Mouse (Mus musculus): Measurements from ENCODE around the gene E2f4.

The E2f4 gene

DNA sequence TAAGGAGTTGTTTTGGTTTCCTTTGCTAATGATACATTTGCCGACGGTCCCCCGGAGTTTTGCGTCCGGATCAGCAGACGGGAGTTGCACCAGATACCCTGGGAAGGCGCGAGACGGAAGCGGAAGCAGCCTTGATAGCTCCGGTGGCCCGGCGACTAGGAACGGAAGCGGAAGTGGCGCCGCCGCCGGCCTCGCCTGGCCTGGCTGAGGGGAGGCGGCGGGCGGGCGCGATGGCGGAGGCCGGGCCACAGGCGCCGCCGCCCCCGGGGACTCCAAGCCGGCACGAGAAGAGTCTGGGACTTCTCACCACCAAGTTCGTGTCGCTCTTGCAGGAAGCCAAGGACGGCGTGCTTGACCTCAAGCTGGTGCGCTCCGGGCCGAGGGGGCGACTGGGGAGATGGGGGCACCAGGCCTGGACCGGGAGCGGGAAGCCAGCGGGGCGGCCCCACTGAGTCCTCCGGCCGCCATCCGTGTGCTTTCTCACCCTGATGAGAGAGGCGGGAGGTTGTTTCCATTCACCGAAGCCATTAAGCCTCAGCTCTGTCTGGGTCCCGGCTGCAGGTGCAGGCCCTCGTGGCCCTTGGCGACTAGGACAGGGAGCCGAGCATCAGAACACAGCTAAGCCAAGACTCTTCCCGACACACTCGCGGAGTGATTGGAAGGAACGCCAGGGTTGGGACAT is at the start of gene E2f4:
Gene E2f4 (plus strand): TSS at position 153 of the 682 bp plus-strand sequence.
- DNase-seq (ENCODE audit: low spot score): peak; percentile 79

DNA sequence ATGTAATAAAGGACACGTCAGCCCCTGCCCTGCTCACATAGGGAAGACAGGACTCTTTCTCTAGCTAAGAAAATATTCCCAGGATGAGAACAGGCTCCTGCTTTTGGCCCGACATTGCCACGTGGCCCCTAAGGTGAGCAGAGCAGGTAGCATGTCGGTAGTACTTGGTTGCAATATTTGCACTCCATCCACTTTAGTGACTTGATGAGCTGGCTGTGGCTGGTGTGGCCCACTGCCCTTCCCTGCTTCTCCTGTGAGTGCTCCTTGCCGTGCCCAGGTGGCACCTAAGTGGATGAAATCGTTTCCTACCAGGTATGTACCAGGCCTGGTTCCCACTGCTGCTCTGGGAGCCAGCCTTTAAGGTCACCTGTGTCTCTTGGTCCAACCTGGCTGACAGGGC is 45.5 kb upstream of the E2f4 start:
- DNase-seq (ENCODE audit: low spot score): no peak

DNA sequence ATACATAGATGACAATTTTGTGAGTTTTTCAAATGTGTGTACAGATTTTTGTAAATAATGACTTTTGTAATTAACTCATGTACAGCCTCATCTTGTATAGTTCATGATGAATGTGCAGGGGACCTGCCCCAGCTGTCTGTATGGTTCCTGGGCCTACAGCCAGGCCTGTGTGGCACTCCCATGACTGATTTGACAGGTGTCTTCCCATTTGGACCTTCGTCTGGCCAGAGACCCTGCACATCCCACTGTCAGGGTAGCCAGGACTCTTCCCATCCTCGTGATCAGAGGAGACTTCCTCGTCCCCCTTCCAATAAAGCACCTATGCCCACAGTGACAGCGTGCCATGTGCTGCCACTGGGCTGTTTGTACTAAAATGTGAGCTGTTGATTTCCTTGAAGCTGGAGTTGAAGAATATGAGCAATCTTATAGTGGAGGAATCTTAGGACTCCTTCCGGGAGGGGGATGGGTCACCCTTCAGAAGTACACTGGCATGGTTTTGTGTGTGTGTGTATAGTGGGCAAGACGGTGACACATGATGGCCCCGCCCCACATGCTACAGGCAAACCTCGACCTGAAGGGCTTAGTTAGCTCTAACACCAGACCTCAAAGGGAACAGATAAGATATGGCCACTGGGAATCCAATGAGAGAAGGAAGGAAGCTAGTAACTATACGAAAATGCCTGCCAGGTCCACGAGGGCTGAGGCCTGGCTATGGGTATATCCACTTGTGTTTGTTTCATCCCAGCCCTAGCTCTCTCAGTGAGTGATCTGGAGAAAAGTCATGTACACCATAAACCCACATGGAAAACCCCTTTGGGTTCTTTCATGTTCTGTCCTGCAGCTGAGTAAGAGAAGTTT is 44.6 kb upstream of the E2f4 start:
- no peak for DNase-seq (ENCODE audit: low spot score)

DNA sequence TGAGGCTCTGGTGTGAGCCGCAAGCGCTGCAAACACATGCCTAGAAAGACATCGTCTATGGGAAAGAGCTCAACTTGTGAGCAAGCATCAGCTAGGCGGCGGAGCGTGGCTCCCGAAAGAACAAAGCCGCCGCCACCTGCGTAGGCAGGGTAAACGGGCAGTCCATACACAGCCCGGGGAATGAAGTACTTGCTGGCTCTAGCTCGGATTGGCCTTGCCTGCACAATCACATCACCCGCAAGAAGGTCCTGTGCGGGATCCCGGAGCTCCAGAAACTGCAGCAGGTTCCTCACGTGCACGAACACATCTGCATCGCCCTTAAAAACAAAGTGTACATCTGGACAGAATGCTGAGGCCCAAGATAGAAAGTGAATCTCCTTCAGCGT is 43.7 kb upstream of the E2f4 start:
- no peak for DNase-seq (ENCODE audit: low spot score)

DNA sequence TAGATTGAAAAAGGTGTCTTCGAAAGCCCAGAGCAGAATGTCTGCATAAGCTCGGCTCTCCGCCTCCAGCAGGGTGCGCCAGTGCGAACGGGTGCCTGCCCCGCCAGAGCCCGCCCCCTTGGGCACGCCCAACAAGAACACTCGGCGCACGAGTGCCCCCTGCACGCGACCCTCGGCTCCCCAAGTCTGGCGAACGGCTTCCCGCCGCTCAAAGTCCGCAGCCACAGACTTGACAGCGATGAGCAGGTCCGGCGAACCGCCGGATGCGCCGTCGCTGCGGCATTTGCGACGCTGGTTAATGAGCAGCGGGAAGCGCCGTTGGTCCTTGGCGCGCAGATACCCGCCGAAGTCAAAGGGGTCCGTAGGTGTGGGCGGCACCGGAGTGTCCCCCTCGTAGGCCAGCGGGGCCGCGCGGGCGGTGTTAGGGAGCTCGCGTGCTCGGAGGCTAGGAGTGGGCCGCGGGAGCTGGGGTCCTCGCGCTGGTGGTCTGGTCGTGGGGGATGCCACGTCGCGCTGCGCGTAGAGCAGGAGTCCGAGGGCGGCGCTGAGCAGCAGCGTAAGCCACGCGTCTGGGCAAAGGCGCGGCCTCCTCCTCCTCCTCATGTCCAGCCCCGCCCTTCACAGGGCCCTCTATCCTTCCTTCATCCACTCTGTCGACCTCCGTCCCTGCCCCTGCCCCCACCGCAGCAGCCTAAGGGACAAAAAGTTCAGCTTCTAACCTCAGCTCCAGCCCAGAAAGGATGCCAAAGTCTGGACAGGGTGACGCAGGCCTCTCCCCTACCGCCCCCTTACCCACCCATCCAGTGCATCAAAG is 43.1 kb upstream of the E2f4 start:
- peak; percentile 81 for DNase-seq (ENCODE audit: low spot score)

DNA sequence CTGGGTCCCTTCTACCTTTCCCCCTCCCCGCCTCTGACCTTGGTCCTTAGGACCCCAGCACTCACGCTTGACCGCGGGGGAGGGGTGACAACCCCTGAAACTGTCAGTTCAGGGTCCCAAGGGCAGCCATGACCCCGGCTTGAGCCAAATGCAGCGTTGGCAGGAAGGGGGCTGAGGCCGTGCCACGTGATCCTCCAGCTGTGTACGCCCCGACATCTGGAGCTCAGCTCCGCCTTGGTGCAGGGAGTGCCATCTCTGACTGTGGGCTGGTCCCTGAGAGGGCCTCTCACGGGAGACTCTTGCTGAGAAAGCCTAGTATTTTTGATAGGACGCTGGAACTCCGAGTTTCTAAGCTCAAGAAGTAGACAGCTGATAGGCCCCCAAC is 42.5 kb upstream of the E2f4 start, which contains the start of gene B3gnt9:
Gene B3gnt9 (minus strand): TSS at position 188 of the 385 bp plus-strand sequence.
- peak; percentile 44 for DNase-seq (ENCODE audit: low spot score)

DNA sequence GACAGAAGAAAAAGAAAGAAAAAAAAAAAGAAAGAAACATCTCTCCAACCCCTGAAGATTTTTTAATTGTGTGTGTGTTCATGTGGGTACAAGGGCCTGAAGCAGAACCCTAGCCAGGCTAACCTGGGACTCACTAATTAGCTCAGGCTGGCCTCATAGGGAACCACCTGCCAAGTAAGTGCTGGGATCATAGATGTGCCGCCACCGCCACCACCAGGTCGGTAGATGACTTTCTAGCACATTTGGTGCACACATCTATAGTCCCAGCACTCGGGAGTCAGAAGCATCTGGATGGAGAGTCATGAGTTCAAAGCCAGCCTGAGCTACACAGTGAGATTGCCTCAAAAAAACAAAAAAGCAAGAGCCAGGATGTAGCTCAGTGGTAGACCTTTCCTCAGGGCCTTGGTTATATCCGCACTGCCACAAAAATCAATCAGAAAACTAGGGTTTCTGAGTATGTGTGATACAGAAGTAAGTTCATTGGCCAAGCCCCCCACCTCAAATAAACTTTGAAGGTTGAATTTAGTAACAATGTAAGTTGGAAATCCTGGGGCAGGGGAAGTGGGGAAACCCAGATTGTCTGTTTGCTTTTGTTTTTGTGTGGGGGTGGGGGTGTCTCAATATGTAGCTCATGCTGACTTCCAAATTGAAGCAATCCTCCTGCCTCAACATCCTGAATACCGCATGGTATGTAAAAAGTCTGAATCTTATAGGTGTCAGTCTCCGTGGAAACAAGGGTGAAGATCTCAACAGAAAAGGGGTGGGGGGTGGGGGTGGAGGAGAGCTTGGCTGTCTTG is 39.9 kb upstream of the E2f4 start:
- no peak for DNase-seq (ENCODE audit: low spot score)

DNA sequence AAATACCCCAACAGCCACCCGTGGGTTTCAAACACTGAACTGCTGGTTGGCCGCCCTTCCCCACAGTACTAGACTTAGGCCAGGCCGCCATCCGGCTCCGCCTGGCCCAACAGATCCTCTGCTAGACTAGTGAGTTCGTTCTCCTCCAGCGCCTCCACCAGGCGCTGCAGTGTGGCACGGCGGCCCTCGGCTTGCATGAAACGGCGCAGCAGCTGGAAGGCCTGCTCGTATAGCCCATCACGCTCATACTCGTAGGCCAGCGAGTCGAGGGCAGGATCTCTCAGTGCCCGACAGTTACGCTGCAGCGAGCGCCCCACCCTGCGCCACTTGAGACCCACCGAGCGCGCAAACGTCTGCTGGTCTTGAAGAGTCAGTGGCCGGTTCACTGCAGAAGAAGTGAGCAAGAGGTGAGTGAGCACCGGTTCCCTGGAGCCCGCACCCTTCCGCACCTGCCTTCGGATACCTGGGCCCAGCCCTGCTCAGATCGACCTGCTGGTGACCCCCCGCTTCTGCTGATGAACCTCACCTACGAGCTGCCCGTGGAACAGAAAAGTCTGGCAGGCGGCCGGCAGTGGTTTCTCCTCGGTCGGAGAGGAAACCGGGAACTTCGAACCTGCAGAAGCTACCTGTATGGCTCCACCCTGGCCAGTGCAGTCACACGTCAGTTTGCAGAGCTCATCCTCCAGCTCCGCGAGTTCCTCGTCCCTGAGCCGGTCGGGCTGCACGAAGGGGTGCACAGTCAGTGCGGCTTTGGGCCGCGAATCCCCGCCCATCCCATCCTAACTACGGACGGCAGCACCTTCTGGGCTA is 38.3 kb upstream of the E2f4 start:
- DNase-seq (ENCODE audit: low spot score): no peak

DNA sequence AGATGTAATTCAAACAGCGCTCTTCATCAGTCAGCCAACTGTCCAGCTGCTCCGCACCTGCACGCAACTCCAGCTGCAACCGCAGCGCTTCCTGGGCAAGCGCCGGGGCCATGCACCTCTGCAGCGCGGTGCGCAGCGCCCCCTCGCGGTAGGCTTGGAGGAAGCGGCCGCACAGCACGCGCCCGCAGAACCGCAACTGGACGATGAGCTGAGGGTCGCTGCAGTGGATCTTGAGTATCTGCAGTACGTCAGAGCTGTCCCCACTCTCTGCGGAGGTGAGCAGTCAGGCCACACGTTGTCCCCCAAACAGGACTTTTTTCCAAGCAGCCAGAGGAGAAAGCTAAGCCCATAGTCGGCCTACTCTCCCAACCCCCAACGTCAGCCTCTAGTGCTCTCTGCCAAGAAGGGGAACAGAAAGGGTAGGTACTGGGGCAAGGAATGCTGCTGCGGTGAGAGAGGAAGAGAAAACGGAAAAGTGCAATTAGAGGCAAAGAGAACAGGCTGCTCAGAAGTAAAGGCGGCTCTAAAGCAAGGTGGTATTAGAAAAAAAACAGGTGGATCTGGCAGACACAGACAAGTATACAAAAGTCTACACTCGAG is 37.6 kb upstream of the E2f4 start:
- DNase-seq (ENCODE audit: low spot score): peak; percentile 65

DNA sequence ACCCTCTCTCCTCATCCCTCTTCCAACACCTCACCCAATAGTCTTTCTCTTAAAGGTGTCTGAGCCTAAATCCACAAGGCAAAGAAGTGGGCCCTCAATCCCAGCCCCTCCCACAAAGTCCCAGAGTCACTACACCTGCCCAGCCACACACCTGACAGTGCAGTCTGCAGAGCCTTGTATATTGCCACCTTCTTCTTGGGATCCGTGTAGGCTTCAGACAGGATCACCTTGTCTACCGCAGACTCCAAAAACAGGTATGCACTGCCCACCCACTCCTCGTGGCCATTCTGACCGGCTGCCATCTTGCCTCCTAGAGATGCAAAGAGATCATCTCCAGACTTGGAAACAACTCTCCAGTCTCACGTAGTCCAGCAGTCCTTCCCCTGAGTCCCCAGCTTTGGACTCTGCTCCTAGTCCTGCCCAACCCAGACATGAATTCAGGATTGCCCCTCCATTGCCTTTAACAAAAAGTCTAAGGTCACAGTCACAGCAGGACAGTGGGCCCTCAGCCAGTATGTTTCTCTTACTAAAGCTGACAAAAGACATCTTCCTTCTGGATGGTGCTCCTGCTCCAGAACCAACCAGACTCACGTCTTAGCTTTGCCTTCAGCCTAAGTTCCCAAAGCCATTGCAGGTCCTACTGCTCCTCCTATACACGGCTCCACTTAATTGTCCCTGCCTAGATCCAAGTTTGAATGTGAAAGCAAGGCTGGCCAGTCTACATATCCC is 36.9 kb upstream of the E2f4 start:
- DNase-seq (ENCODE audit: low spot score): no peak

DNA sequence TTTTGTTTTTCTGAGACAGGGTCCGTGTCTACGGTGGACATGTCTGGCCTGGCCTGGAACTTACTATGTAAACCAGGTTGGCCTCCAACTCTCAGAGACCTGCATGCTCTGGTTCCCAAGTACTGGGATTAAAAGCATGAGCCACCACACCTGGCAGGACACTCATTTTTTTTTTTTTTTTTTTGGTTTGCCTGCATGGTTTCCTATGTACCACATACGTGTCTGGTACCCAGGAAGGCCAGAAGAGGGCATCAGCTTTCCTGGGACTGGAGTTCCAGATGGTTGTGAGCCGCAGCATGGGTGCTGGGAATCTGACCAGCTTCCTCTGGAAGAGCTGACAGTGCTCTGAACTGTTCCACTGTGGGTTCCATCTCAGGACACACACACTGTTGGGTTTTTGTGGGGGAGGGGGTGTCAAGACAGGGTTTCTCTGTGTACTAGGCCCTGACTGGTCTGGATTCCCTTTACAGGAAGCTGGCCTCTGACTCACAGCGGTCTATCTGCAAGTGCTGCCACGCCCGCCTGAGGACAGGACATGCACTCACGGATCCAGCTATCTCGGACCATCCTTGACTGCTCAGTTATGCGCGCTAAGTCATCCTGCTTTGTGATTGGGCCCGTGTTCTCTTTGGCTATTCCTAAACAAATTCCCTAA is 36.0 kb upstream of the E2f4 start:
- DNase-seq (ENCODE audit: low spot score): no peak

DNA sequence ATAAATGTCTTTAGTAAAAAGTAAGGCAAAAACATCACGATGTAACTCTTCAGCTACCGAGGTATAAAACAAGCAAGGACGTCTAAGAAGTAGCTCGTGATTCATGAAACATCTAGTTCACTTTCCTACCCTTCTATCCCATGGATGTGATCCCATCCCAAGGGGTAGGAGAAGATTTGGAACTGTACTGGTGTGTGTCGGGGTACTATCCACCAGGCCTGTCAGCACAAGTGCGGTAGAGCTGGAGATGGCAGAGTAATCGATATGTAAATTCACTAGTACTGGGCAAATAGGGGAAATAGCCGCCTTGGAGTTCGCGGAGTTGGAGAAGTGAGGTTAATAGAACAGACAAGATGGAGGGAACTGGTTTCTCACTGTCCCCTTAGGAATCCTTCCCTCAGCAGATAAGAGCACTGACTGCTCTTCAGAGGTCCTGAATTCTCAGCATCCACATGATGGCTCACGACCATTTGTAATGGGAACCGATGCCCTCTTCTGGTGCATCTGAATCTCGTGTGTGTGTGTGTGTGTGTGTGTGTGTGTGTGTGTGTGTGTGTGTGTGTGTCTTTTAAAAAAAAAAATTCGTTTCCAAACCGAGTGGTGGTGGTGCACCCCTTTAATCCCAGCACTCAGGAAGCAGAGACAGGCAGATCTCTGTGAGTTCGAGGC is 34.1 kb upstream of the E2f4 start:
- no peak for DNase-seq (ENCODE audit: low spot score)

DNA sequence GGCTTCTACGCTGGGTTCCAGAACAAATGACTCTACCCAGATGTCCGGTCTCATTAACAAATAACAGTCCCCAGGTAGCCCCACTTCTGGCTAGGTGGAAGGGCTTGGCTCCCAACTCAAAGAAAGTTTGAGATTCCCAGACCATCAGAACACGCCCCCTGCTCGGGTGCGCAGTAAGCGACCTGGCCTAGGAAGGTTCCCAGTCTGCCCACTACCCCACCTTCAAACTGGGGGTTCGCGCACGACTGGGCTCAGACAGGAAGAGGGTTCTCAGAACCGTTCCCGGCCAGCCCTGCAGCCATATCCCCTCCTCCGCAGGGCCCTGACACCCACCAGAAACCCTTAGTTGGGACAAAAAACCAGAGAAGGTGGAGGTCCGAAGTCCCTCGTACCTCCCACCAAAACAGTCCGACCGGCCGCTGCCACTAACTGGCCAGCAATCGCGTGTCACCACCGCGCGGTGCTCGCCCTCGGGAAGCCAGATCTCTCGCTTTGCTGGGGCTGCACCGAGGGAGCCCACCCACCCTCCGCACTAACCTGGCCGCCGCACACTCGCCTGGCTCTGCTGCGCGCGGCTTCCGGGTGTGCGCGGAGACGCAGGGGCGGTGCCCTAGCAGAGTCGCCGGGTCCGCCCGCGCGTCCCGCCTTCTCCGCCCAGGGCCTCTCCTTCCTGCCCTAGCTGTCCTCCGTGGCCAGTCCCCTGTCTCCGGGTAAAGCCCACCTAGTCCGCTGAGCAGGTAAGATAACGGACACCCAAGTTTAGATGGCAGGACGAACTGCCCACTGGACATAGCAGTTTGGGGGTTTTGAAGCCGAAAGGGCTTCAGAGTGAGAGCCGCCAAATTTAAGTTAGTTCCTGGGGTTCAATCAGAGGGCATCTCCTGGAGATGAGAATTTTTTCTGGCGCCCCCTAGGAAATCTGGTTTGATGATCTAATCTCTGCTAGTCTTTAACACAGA is 33.2 kb upstream of the E2f4 start, which contains the start of the genes Tradd and Fbxl8:
Gene Tradd (minus strand): TSS at position 586 of the 959 bp plus-strand sequence.
Gene Fbxl8 (plus strand): TSS at position 625 of the 959 bp plus-strand sequence.
- DNase-seq (ENCODE audit: low spot score): peak; percentile 72

DNA sequence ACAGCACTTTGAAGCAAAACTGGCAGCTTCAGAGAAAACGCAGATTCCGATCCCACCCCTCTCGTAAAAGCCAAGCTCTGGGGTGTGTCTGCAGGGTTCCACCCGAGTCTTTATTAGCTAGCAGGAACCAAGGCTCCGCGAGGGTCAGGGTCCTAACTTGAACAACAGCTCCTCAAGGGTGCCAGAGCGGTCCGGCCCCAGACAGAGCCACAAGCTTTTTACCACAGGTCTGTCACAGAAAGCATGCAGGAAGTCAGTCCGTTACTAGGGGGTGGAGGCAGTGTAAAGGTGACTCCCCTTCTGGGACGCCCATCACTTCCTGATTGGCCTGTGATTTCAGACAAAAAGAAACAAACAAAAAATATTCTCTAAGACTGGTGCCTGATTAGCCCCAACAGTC is 32.3 kb upstream of the E2f4 start:
- DNase-seq (ENCODE audit: low spot score): no peak

DNA sequence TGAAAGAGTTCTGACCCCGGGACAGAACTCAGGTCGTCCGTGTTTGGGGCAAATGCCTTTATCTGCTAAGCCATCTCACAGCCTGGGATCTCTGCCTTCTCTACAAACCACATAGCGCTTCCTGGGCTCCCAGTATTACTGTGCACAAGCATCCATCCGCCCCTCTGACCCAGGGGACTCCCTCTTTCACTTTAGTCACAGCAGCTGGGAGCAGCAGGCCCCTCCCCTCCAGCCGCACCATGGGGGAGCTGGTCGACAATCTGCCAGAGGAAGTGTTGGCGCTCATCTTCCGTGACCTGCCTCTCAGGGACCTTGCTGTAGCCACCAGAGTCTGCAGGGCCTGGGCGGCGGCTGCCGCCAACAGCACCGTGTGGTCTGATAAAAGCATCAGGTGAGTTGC is 30.7 kb upstream of the E2f4 start:
- no peak for DNase-seq (ENCODE audit: low spot score)

DNA sequence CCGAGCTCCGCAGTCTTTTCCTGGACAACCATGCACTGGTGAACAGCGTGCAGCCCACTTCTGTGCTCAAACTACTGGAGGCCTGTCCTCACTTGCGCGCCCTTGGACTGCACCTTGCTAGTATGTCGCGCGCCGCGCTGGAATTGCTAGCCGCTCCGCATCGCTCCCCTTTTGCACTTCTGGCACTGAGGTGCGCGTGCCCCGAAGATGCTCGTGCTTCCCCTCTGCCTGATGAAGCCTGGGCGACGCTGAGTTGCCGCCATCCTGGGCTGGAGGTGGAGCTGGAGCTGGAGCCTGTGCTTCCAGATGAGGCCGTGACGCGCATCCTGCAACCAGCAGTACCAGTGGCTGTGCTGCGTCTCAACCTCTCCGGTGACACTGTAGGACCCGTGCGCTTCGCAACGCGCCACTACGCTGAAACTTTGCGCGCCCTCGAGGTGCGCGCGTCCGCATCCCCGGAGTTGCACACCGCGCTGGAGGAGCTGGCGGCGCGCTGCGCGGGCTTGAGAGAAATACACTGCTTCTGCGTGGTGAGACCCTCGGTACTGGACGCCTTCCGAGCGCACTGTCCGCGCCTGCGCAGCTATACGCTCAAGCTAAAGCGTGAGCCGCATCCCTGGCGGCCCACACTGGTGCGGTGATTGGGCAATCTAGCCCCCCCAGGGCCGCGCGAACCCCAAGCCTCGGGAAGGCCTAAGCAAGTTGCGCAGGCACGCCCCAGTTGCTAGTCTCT is 29.0 kb upstream of the E2f4 start:
- no peak for DNase-seq (ENCODE audit: low spot score)

DNA sequence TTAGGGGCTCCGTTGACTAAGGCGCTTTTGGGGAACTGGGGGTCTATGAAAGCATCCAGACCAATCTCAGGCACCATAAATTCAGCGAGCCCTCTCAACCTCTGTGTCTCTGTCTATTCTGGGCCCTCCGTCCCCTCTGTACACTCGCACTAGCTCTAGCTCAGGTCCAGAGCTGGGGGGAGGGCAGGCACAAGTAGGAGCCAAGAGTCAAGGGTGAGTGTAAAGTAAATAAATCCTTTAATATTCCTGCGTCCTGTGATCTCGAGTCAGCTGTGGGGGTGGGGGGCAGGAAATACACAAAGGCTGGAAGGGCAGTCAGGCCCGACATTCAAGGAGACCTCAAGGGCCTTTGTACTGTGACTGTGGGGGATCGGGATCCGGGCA is 28.4 kb upstream of the E2f4 start:
- DNase-seq (ENCODE audit: low spot score): no peak
